Mouse (Mus musculus) natural killer cell, adult 2 months (primary cell): ENCODE data around the gene Rnf41.

Experiments used
- DNase-seq, 2 experiments: peaks; one replicate each; pipeline ENCODE4 v3.0.0; 2022; ENCODE audit warnings: low spot score in 2 of 2

Gene Rnf41

GRCm38 (mm10) chr10:128429052-128429451 lies 17.6 kb downstream of the Rnf41 start:
- DNase-seq, result no peak

- no peak for DNase-seq
Measured at GRCm38 (mm10) chr10:128429454-128429853, 18.0 kb downstream of the Rnf41 start.

- DNase-seq, result no peak
Measured at GRCm38 (mm10) chr10:128433417-128433816, 22.0 kb downstream of the Rnf41 start.

- peak in 1 of 2 experiments; percentile 72 for DNase-seq
Measured at GRCm38 (mm10) chr10:128434681-128435080, 23.2 kb downstream of the Rnf41 start.

GRCm38 (mm10) chr10:128435186-128435823 lies 23.8 kb downstream of the Rnf41 start:
- peak in 1 of 2 experiments; percentile 64 for DNase-seq

GRCm38 (mm10) chr10:128435873-128436272 lies 24.4 kb downstream of the Rnf41 start:
- DNase-seq, result no peak

GRCm38 (mm10) chr10:128436376-128436775 lies 24.9 kb downstream of the Rnf41 start:
- DNase-seq, result no peak

- peak in 1 of 2 experiments; percentile 73 for DNase-seq
Measured at GRCm38 (mm10) chr10:128438675-128439279, 27.3 kb downstream of the Rnf41 start.

GRCm38 (mm10) chr10:128440407-128440806 lies 28.9 kb downstream of the Rnf41 start:
- DNase-seq, result no peak

- no peak for DNase-seq
Measured at GRCm38 (mm10) chr10:128441324-128442119, 30.1 kb downstream of the Rnf41 start.

- DNase-seq, result no peak
Measured at GRCm38 (mm10) chr10:128442718-128443117, 31.3 kb downstream of the Rnf41 start.

- DNase-seq, result no peak
Measured at GRCm38 (mm10) chr10:128444354-128444753, 32.9 kb downstream of the Rnf41 start.

- DNase-seq, result no peak
Measured at GRCm38 (mm10) chr10:128445407-128445806, 34.0 kb downstream of the Rnf41 start.

- no peak for DNase-seq
Measured at GRCm38 (mm10) chr10:128451014-128451413, 39.6 kb downstream of the Rnf41 start.

- no peak for DNase-seq
Measured at GRCm38 (mm10) chr10:128454471-128454870, 43.0 kb downstream of the Rnf41 start.

GRCm38 (mm10) chr10:128455280-128455679 lies 43.8 kb downstream of the Rnf41 start:
- peak; percentile 73 to 81 for DNase-seq

GRCm38 (mm10) chr10:128457676-128458075 lies 46.2 kb downstream of the Rnf41 start:
- no peak for DNase-seq

- peak; percentile 74 to 80 for DNase-seq
Measured at GRCm38 (mm10) chr10:128458348-128458718, 46.9 kb downstream of the Rnf41 start.

- DNase-seq, result peak; percentile 63 to 78
Measured at GRCm38 (mm10) chr10:128458719-128459408, 47.4 kb downstream of the Rnf41 start, which contains the start of gene Smarcc2. Smarcc2 (plus strand) TSS chr10:128459248.

GRCm38 (mm10) chr10:128459409-128460269 lies 48.2 kb downstream of the Rnf41 start:
- DNase-seq, result peak; percentile 28 to 36

GRCm38 (mm10) chr10:128460270-128460630 lies 48.8 kb downstream of the Rnf41 start:
- no peak for DNase-seq
